Mouse (Mus musculus): ENCODE data around the gene Kif1c. TPM values are rescaled to one million over a fixed set of nuclear protein-coding genes. Genes with fewer than 3 reads are reported as not detected.
"Not testable (repeated sequence)": the region's sequence is repeated elsewhere in the genome, so short reads cannot be mapped to it uniquely, and the experiment has no call there.

Gene Kif1c
- polyA plus RNA-seq, 1 experiment: 94.9 TPM

GRCm38 (mm10) chr11:70754476-70754875 is 54.1 kb downstream of the Kif1c start:
- no peaks in the 10 kb centered on the region for H3K4me1 ChIP-seq (ENCODE audit: control insufficient read depth, insufficient read depth, low read length)
- H3K27ac ChIP-seq (ENCODE audit: insufficient read depth, low read depth, low read length): no peak overlapping the region
- WGBS: 74% methylated on average over 4 of the region's 4 CpGs
- DNase-seq: no peak
- no peak overlapping the region for H3K4me3 ChIP-seq (ENCODE audit: insufficient read depth, low read depth, low read length)
- no peaks in the 10 kb centered on the region for H3K27me3 ChIP-seq (replicated peaks; ENCODE audit: control insufficient read depth, insufficient read depth, low read length)
- TF ChIP-seq POLR2A (IDR thresholded peaks at IDR 0.05; ENCODE audit: low read depth, low read length) (no peak), CTCF (conservative IDR thresholded peaks at IDR 0.05; ENCODE audit: insufficient read depth, insufficient read length, low read depth, low read length) (no peak)
- no peaks in the 10 kb centered on the region for H3K36me3 ChIP-seq (ENCODE audit: control insufficient read depth, insufficient read depth, low read length)

GRCm38 (mm10) chr11:70754958-70755357 is 54.6 kb downstream of the Kif1c start:
- no peaks in the 10 kb centered on the region for H3K4me1 ChIP-seq (ENCODE audit: control insufficient read depth, insufficient read depth, low read length)
- H3K27ac ChIP-seq (ENCODE audit: insufficient read depth, low read depth, low read length): no peak overlapping the region
- no peak for DNase-seq
- TF ChIP-seq CTCF (conservative IDR thresholded peaks at IDR 0.05; ENCODE audit: insufficient read depth, insufficient read length, low read depth, low read length) (peak; percentile 31), POLR2A (IDR thresholded peaks at IDR 0.05; ENCODE audit: low read depth, low read length) (no peak)
- no peak overlapping the region for H3K4me3 ChIP-seq (ENCODE audit: insufficient read depth, low read depth, low read length)
- WGBS: 55% methylated on average over 7 of the region's 7 CpGs
- no peaks in the 10 kb centered on the region for H3K27me3 ChIP-seq (replicated peaks; ENCODE audit: control insufficient read depth, insufficient read depth, low read length)
- no peaks in the 10 kb centered on the region for H3K36me3 ChIP-seq (ENCODE audit: control insufficient read depth, insufficient read depth, low read length)

- 7% methylated on average over 7 of the region's 7 CpGs for WGBS
- TF ChIP-seq CTCF (conservative IDR thresholded peaks at IDR 0.05; ENCODE audit: insufficient read depth, insufficient read length, low read depth, low read length) (peak; percentile 98), POLR2A (IDR thresholded peaks at IDR 0.05; ENCODE audit: low read depth, low read length) (no peak)
- Histone ChIP-seq H3K36me3 (ENCODE audit: control insufficient read depth, insufficient read depth, low read length) (no peaks in the 10 kb centered on the region), H3K27me3 (replicated peaks; ENCODE audit: control insufficient read depth, insufficient read depth, low read length) (no peaks in the 10 kb centered on the region), H3K27ac (ENCODE audit: insufficient read depth, low read depth, low read length) (no peak overlapping the region), H3K4me1 (ENCODE audit: control insufficient read depth, insufficient read depth, low read length) (no peaks in the 10 kb centered on the region), H3K4me3 (ENCODE audit: insufficient read depth, low read depth, low read length) (no peak overlapping the region)
- DNase-seq: peak; percentile 83
These were observed 55.3 kb downstream of the Kif1c start for GRCm38 (mm10) chr11:70755645-70756044.

- not testable (repeated sequence) for H3K36me3 ChIP-seq (ENCODE audit: control insufficient read depth, insufficient read depth, low read length); H3K4me1 ChIP-seq (ENCODE audit: control insufficient read depth, insufficient read depth, low read length); DNase-seq; H3K27ac ChIP-seq (ENCODE audit: insufficient read depth, low read depth, low read length); H3K27me3 ChIP-seq (replicated peaks; ENCODE audit: control insufficient read depth, insufficient read depth, low read length); H3K4me3 ChIP-seq (ENCODE audit: insufficient read depth, low read depth, low read length)
- 67% methylated on average over 3 of the region's 3 CpGs for WGBS
These were observed 60.1 kb downstream of the Kif1c start for GRCm38 (mm10) chr11:70760446-70760845.

- no peak for TF ChIP-seq POLR2A (IDR thresholded peaks at IDR 0.05; ENCODE audit: low read depth, low read length)
- no peak for TF ChIP-seq CTCF (conservative IDR thresholded peaks at IDR 0.05; ENCODE audit: insufficient read depth, insufficient read length, low read depth, low read length)
- no peaks in the 10 kb centered on the region for H3K27me3 ChIP-seq (replicated peaks; ENCODE audit: control insufficient read depth, insufficient read depth, low read length)
- WGBS: 86% methylated on average over 9 of the region's 9 CpGs
- H3K27ac ChIP-seq (ENCODE audit: insufficient read depth, low read depth, low read length): no peak overlapping the region
- H3K4me1 ChIP-seq (ENCODE audit: control insufficient read depth, insufficient read depth, low read length): peaks cover 6% of the 10 kb centered on the region; the same call in 1 of the 2 replicates
- H3K36me3 ChIP-seq (ENCODE audit: control insufficient read depth, insufficient read depth, low read length): no peaks in the 10 kb centered on the region
- DNase-seq: no peak
- no peak overlapping the region for H3K4me3 ChIP-seq (ENCODE audit: insufficient read depth, low read depth, low read length)
These were observed 62.3 kb downstream of the Kif1c start for GRCm38 (mm10) chr11:70762641-70763040.

- Histone ChIP-seq H3K4me1 (ENCODE audit: control insufficient read depth, insufficient read depth, low read length) (peaks cover 6% of the 10 kb centered on the region; the same call in 1 of the 2 replicates), H3K4me3 (ENCODE audit: insufficient read depth, low read depth, low read length) (peak overlapping the region; percentile 94), H3K36me3 (ENCODE audit: control insufficient read depth, insufficient read depth, low read length) (peaks cover 2% of the 10 kb centered on the region; the same call in 1 of the 2 replicates), H3K27me3 (replicated peaks; ENCODE audit: control insufficient read depth, insufficient read depth, low read length) (no peaks in the 10 kb centered on the region), H3K27ac (ENCODE audit: insufficient read depth, low read depth, low read length) (peak overlapping the region; percentile 92)
- TF ChIP-seq CTCF (conservative IDR thresholded peaks at IDR 0.05; ENCODE audit: insufficient read depth, insufficient read length, low read depth, low read length) (no peak), POLR2A (IDR thresholded peaks at IDR 0.05; ENCODE audit: low read depth, low read length) (no peak)
- no peak for DNase-seq
- 14% methylated on average over 3 of the region's 3 CpGs for WGBS
These were observed 63.2 kb downstream of the Kif1c start for GRCm38 (mm10) chr11:70763582-70763935.

GRCm38 (mm10) chr11:70763936-70764808 is 63.8 kb downstream of the Kif1c start, which contains the start of gene Zfp3:
Gene Zfp3 (plus strand): TSS chr11:70764209.
- no peaks in the 10 kb centered on the region for H3K27me3 ChIP-seq (replicated peaks; ENCODE audit: control insufficient read depth, insufficient read depth, low read length)
- H3K27ac ChIP-seq (ENCODE audit: insufficient read depth, low read depth, low read length): peak within 1 kb of the TSS; percentile 92
- peak within 1 kb of the TSS; percentile 94 for H3K4me3 ChIP-seq (ENCODE audit: insufficient read depth, low read depth, low read length)
- DNase-seq: peak; percentile 90
- peak; percentile 27 for TF ChIP-seq POLR2A (IDR thresholded peaks at IDR 0.05; ENCODE audit: low read depth, low read length)
- TF ChIP-seq CTCF (conservative IDR thresholded peaks at IDR 0.05; ENCODE audit: insufficient read depth, insufficient read length, low read depth, low read length): no peak
- H3K36me3 ChIP-seq (ENCODE audit: control insufficient read depth, insufficient read depth, low read length): peaks cover 2% of the 10 kb centered on the region; the same call in 1 of the 2 replicates
- under 1% methylated on average over 75 of the region's 78 CpGs for WGBS
- H3K4me1 ChIP-seq (ENCODE audit: control insufficient read depth, insufficient read depth, low read length): peaks cover 6% of the 10 kb centered on the region; the same call in 1 of the 2 replicates

All from kidney, adult 2 months (tissue).